Mouse (Mus musculus) hindbrain, embryonic 11.5 days (tissue): Measurements from ENCODE around the gene Gstt3. TPM values are rescaled to one million over a fixed set of nuclear protein-coding genes. Genes with fewer than 3 reads are reported as not detected.

Experiments used
- ATAC-seq: fragments of 200-750 bp; cut with Nextera tagmentation; 2 replicates; pipeline ENCODE4 v1.8.0; 2017; ENCODE audit warnings: mild to moderate bottlenecking, moderate TSS enrichment, moderate library complexity; ENCODE audit not compliant: low FRiP score
- DNase-seq: peaks from one replicate; pipeline ENCODE4 v3.0.0-alpha.2; 2015; ENCODE audit warnings: low spot score
- H3K27ac ChIP-seq: fragments of 300-500 bp; sonication (generic); 2 replicates; pipeline ENCODE4 v1.5.1; 2014; ENCODE audit warnings: mild to moderate bottlenecking, low read depth, low read length
- H3K27me3 ChIP-seq: fragments of 300-500 bp; sonication (generic); 2 replicates; pipeline ENCODE4 v1.6.1; 2014; ENCODE audit warnings: mild to moderate bottlenecking, low read length, moderate library complexity, mixed read lengths; ENCODE audit not compliant: control insufficient read depth, insufficient read depth
- H3K36me3 ChIP-seq: fragments of 300-500 bp; sonication (generic); 2 replicates; pipeline ENCODE4 v1.6.1; 2014; ENCODE audit warnings: mild to moderate bottlenecking, low read length, moderate library complexity, mixed read lengths; ENCODE audit not compliant: control insufficient read depth, insufficient read depth
- H3K4me1 ChIP-seq: fragments of 300-500 bp; sonication (generic); replicated peaks from 2 replicates; pipeline ENCODE4 v1.6.1; 2014; ENCODE audit warnings: low read length, mixed read lengths; ENCODE audit not compliant: control insufficient read depth, insufficient read depth
- H3K4me2 ChIP-seq: fragments of 300-500 bp; sonication (generic); replicated peaks from 2 replicates; pipeline ENCODE4 v1.6.1; 2014; ENCODE audit warnings: mild to moderate bottlenecking, low read depth, low read length
- H3K4me3 ChIP-seq: fragments of 300-500 bp; sonication (generic); 2 replicates; pipeline ENCODE4 v1.5.1; 2014; ENCODE audit warnings: low read depth, low read length
- H3K9ac ChIP-seq: fragments of 300-500 bp; sonication (generic); 2 replicates; pipeline ENCODE4 v1.6.1; 2014; ENCODE audit warnings: low read depth, low read length
- H3K9me3 ChIP-seq: fragments of 300-500 bp; sonication (generic); 2 replicates; pipeline ENCODE4 v1.6.1; 2016; ENCODE audit warnings: low read length; ENCODE audit not compliant: control insufficient read depth
- WGBS: fragments of 180-500 bp; shearing (Covaris S2); extraction: QIAGEN DNeasy Blood & Tissue Kit; methylation state at CpG from one replicate; pipeline ENCODE4 v1.1.7; 2014; 5-methylcytosine and 5-hydroxymethylcytosine counted together
- polyA plus RNA-seq: library from polyadenylated mRNA; unstranded; fragments of >200 nt; fragmentation: Nextera tagmentation; extraction: Ambion mirVana; gene quantifications from 2 replicates; pipeline ENCODE4 v1.2.1, GENCODE M21; 2014

Gene Gstt3
- polyA plus RNA-seq, 1 experiment from 2014 or later, result 1.9 TPM

DNA sequence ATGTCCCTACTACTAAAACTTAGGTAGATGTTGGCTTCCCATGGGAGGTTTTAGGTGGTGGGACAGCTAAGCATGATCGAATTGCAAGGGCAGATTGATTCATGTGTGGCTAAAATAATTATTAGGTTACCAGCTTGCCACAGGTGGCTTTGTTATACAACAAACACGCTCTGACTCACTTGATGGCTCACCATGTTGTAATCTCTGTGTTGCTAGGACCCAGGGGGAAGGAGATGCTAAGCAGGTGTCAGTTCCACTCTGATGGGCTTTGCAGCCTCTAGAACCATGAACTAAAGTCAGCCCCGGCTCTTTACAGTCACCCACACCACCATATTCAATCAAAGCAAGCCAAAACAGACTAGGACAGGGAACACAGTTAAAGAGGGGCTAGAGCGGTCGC lies 38.7 kb upstream of the Gstt3 start:
- no peak overlapping the region for H3K9ac ChIP-seq
- no peak overlapping the region for H3K27ac ChIP-seq
- no peaks in the 10 kb centered on the region for H3K4me1 ChIP-seq
- H3K4me3 ChIP-seq, result no peak overlapping the region
- DNase-seq, result no peak
- WGBS, result 88% methylated on average over 5 of the region's 5 CpGs
- H3K9me3 ChIP-seq, result no peaks in the 10 kb centered on the region
- no peaks in the 10 kb centered on the region for H3K27me3 ChIP-seq
- no peak for ATAC-seq
- H3K4me2 ChIP-seq, result no peak overlapping the region
- H3K36me3 ChIP-seq, result no peaks in the 10 kb centered on the region

DNA sequence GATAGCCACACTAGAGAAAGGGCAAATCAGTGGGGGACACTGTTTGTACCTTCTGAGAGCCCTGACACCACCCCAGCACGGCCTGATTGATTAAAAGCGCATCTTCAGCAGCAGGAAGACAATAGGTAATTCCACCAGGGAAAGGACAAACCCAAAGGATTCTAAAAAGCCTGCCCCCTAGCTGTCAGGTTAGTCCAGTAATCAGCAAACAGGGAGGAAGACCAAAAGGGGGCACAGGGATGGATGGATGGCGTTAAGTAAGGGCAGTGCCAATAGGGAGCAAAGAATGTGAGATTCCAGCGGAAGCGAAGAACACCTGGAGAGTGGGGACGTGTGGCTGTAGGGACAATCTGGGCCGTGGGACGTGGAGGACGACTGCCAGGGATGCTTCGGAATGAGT lies 37.4 kb upstream of the Gstt3 start:
- H3K27me3 ChIP-seq, result no peaks in the 10 kb centered on the region
- no peaks in the 10 kb centered on the region for H3K36me3 ChIP-seq
- no peaks in the 10 kb centered on the region for H3K9me3 ChIP-seq
- no peak for ATAC-seq
- no peak overlapping the region for H3K4me2 ChIP-seq
- no peak overlapping the region for H3K9ac ChIP-seq
- H3K4me3 ChIP-seq, result no peak overlapping the region
- 62% methylated on average over 10 of the region's 10 CpGs for WGBS
- no peak for DNase-seq
- H3K4me1 ChIP-seq, result no peaks in the 10 kb centered on the region
- no peak overlapping the region for H3K27ac ChIP-seq

DNA sequence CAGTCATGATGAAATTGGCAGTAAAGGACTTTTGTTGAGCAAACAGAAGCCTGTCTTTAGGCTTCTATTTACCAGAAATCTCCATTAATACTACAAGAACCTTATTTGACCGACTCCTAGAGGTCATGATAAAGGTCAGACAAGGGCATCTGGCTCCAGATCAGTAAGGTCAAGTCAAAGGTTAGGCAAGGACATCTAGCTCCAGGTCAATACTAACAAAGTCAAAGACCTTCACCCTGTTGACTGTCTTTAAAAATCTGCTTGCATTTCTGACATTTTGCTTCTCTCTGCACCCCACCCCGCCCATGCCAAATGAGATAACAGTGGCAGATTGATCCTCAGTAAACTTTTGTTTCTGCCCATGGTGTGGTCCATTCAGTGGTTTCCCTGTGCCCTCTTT lies 23.0 kb upstream of the Gstt3 start:
- 74% methylated on average over 2 of the region's 2 CpGs for WGBS
- no peaks in the 10 kb centered on the region for H3K36me3 ChIP-seq
- no peaks in the 10 kb centered on the region for H3K27me3 ChIP-seq
- no peak overlapping the region for H3K9ac ChIP-seq
- H3K4me3 ChIP-seq, result no peak overlapping the region
- H3K9me3 ChIP-seq, result no peaks in the 10 kb centered on the region
- H3K4me1 ChIP-seq, result no peaks in the 10 kb centered on the region
- ATAC-seq, result no peak
- H3K27ac ChIP-seq, result no peak overlapping the region
- DNase-seq, result no peak
- no peak overlapping the region for H3K4me2 ChIP-seq

DNA sequence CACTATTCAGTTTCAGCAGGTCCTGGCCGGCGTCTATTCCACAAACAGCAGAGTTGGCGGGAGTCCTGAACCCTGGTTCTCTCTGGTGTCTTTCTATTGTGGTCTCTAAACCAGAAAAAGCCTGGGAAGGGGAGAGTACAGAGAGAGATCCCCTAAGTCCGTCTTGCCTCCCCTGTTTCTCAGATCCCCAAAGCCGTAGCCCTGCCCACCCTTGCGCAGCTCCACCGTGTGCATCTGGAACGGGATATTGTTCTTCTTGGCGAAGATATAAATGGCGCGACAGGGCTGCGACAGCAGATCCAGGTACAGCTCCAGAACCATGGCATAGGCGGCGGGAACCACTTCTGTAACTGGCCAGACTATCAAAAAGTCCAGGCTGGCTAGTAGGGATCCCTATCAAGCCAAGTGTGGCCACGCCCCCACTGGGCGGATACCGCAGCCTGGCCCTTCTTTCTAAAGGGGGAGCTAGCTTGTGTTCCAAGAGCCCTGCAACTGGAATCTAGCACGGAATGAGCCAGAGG lies 17.0 kb upstream of the Gstt3 start, which contains the start of gene Gstt1:
TSS of gene Gstt1 (minus strand) at position 409 of the 521 bp plus-strand sequence.
- Histone ChIP-seq H3K9ac (peak within 1 kb of the TSS; percentile 61), H3K4me3 (peak within 1 kb of the TSS; percentile 37), H3K4me1 (peaks cover 4% of the 10 kb centered on the region), H3K27ac (no peak within 1 kb of the TSS), H3K4me2 (peak within 1 kb of the TSS; percentile 78), H3K9me3 (no peaks in the 10 kb centered on the region), H3K27me3 (peaks cover 4% of the 10 kb centered on the region; the same call in 1 of the 2 replicates), H3K36me3 (no peaks in the 10 kb centered on the region)
- WGBS, result 2% methylated on average over 18 of the region's 18 CpGs
- DNase-seq (peak; percentile 61), ATAC-seq (no peak)

DNA sequence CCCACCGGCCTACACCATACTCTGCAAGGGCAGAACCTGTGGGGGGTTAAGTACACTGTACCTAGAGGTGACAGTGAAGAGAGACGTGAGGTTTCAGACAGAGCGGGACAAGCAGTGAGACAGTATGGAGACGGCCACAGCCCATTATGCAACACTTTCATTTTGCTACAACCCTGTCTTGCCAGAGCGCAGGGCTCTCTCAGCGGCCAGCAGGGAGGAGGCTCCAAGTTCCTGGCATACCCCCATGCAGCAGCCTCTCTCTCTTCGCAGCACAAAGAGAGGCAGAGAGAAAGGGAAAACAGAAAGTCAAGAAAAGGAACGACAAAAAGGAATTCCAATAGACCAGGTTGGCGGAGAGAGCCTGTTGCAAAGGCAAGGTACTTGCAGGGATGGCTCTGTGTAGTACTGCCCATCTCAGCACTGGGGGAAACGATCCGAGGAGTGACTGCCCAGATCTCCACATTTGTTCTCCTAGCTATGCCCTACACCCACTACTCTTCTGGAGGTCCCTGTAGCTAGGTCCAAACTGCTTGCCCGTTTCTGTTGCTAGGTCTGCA lies 16.5 kb upstream of the Gstt3 start:
- Histone ChIP-seq H3K27me3 (peaks cover 4% of the 10 kb centered on the region; the same call in 1 of the 2 replicates), H3K4me2 (peak overlapping the region; percentile 78), H3K27ac (no peak overlapping the region), H3K9me3 (no peaks in the 10 kb centered on the region), H3K9ac (peak overlapping the region; percentile 61), H3K36me3 (no peaks in the 10 kb centered on the region), H3K4me1 (peaks cover 4% of the 10 kb centered on the region), H3K4me3 (peak overlapping the region; percentile 37)
- under 1% methylated on average over 12 of the region's 12 CpGs for WGBS
- peak; percentile 51; the same call in 1 of the 2 replicates for ATAC-seq
- peak; percentile 52 for DNase-seq

DNA sequence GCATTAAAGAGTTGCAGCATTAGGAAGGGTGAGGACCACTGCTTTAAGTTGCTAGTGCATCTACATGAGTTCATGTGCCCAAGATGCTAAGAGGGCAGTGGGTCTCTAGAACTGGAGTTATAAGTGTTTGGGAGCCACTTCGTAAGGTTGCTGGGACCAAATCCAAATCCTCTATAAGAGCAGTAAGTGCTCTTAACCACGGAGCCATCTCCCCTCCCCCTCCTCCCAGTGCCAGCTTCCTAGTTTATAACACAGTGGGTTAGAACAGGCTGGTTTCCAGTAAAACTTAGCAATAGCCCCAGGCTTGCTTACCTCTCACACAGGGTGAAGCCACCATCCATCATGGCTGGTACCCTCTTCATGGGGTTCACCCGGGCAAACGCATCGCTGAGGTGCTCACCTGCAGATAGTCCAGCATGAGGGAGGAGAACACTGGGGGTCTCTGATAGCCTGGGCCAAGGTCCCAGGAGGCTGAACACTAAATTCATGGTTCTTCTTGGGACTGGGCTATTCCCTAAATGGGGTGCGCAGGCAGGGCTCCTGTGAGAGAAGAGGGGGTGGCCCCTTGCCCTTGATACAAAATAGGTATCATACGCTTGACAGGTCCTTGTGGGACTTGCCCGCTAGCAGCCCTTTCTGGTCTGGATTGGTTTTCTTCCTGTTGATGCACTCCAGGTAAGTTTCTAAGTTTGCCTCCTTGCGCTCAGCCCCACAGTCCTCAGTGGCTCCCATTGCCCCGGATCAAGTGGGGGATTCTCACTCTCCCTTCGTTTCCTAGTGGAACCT lies 15.7 kb upstream of the Gstt3 start:
- no peaks in the 10 kb centered on the region for H3K36me3 ChIP-seq
- H3K27me3 ChIP-seq, result peaks cover 4% of the 10 kb centered on the region; the same call in 1 of the 2 replicates
- no peak overlapping the region for H3K27ac ChIP-seq
- DNase-seq, result no peak
- H3K4me2 ChIP-seq, result peak overlapping the region; percentile 78
- ATAC-seq, result no peak
- WGBS, result 42% methylated on average over 11 of the region's 11 CpGs
- no peak overlapping the region for H3K9ac ChIP-seq
- H3K9me3 ChIP-seq, result no peaks in the 10 kb centered on the region
- peaks cover 4% of the 10 kb centered on the region for H3K4me1 ChIP-seq
- H3K4me3 ChIP-seq, result peak overlapping the region; percentile 37

DNA sequence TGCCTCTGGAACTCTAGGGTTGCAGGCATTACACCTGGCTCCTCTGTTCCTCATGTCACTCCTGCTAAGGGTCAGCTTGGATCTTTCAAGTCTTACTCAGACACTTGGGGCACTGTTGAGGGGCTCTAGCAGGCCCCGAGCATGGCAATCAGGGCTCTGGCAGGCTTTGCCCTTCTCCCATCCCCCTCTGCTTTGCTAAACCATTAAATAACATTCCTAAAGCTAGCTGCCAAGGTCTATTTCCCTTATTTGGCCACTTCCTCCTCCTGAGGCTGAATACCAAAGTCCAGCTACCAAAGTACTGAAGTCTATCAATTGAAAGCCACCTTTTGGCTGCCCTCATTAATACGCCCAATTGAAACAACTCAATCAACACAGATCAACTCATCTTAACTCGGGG lies 13.7 kb upstream of the Gstt3 start:
- peaks cover 4% of the 10 kb centered on the region for H3K4me1 ChIP-seq
- H3K9me3 ChIP-seq, result no peaks in the 10 kb centered on the region
- H3K36me3 ChIP-seq, result no peaks in the 10 kb centered on the region
- H3K4me3 ChIP-seq, result no peak overlapping the region
- no peak overlapping the region for H3K4me2 ChIP-seq
- H3K27me3 ChIP-seq, result peaks cover 4% of the 10 kb centered on the region; the same call in 1 of the 2 replicates
- H3K9ac ChIP-seq, result no peak overlapping the region
- ATAC-seq (no peak), DNase-seq (no peak)
- WGBS, result 40% methylated on average over 3 of the region's 3 CpGs
- no peak overlapping the region for H3K27ac ChIP-seq

DNA sequence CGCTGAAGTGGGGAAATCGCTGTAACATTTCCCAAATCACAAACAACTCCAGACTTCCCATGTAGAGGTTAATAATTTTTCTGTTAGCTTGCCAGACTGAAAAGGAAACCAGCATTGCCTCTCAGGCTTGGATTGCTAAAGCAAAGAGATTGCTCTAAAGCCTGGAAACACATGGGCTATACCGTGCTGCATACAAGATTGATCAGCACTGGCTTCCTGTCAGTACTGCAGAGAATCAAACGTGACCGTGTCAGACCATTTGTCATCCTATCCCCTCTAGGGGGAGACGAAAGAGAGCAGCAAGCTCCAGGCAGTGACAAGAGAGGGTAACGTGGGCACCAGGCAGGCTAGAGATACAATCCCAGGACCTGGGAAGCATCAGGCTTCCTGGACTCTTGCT lies 9.6 kb upstream of the Gstt3 start:
- H3K27ac ChIP-seq, result no peak overlapping the region
- no peaks in the 10 kb centered on the region for H3K36me3 ChIP-seq
- 22% methylated on average over 7 of the region's 7 CpGs for WGBS
- H3K4me2 ChIP-seq, result no peak overlapping the region
- DNase-seq (no peak), ATAC-seq (no peak)
- no peak overlapping the region for H3K4me3 ChIP-seq
- H3K9me3 ChIP-seq, result no peaks in the 10 kb centered on the region
- no peak overlapping the region for H3K9ac ChIP-seq
- H3K4me1 ChIP-seq, result no peaks in the 10 kb centered on the region
- H3K27me3 ChIP-seq, result no peaks in the 10 kb centered on the region

DNA sequence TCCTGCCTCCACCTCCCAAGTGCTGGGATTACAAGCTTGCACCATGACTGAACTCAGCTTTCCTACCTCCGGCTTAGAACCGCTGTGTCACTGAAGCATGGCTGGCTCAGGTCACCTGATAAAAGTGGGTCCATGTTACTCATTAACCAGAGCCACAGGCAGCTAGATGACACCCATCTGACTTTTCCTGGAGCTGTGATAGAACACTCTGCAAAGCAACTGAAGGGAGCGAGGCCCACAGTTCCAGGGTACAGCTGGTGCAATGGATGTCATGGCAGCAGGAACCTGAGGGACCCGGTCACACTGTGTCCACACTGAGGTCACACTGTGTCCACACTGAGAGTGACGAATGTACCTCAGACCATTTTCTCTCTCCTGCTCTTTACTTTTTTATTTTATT lies 8.6 kb upstream of the Gstt3 start:
- H3K4me1 ChIP-seq, result no peaks in the 10 kb centered on the region
- no peak overlapping the region for H3K9ac ChIP-seq
- H3K27ac ChIP-seq, result no peak overlapping the region
- H3K36me3 ChIP-seq, result no peaks in the 10 kb centered on the region
- no peak overlapping the region for H3K4me2 ChIP-seq
- no peaks in the 10 kb centered on the region for H3K9me3 ChIP-seq
- WGBS, result 92% methylated on average over 5 of the region's 5 CpGs
- ATAC-seq (no peak), DNase-seq (no peak)
- no peaks in the 10 kb centered on the region for H3K27me3 ChIP-seq
- no peak overlapping the region for H3K4me3 ChIP-seq
